Mouse (Mus musculus): ENCODE results near the gene Dnaic1.

Dnaic1 gene

GRCm38 (mm10) chr4:41571490-41571889 is 1.9 kb downstream of the Dnaic1 start:
- DNase-seq (ENCODE audit: low spot score in 2 of 2), result no peak

DNA sequence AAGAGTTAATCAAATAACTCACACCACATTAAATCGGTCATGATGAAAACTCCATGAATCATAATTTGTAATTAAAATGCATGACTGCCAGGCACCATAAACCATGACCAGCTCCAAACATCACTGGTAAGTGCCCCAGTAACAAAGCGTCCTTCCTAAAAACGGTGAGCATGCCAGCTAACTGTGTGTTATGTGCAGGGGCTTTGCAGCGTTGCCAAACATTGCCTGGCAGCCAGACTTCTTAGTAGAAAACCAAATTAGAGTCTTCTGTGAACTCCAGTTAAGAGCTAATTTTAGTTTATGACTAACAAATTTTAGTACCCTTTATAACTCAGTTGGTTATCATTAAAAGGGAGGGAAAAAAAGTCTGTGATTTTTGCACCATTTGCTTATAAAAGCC is 3.9 kb downstream of the Dnaic1 start:
- no peak for DNase-seq (ENCODE audit: low spot score in 2 of 2)

DNA sequence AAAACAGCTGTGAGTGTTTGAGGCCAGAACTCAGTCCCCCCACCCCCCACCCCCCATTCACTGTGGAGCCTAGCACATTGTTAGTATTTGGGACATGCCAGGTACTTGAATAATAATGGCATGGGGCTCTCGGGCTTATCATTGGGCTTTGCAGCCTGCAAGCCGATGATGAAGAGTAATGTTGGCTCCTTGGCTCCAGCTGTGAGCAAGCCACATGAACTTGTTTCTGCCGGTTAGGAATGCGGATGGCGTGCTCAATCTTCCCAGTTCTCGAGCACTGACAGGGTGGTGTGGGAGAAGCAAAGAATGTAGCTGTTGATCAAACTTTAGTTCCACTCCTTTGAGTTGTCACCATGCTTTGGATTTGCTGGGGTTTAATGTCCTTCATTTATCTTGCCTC is 6.3 kb downstream of the Dnaic1 start:
- no peak for DNase-seq (ENCODE audit: low spot score in 2 of 2)

- no peak for DNase-seq (ENCODE audit: low spot score in 2 of 2)
Measured at GRCm38 (mm10) chr4:41583353-41583752, 13.8 kb downstream of the Dnaic1 start.

DNA sequence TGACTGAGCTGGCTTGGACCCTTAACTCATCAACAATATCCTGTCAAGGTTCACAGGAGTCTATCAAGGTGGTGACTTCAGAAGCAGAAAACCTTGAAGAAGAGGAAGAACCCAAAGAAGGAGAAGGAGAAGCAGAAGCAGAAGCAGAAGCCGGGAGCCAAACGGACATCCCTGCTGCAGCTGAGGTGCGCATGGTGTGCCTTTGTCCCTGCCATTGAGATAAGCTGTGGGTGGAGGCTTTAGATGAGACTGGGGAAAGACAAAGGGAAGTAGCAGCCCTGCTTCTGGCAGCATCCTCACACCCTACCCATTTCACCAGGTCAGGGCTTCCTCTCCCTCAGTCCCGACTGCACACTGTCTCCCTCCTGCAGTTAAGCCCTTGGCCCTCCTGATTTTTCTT is 33.2 kb downstream of the Dnaic1 start:
- DNase-seq (ENCODE audit: low spot score in 2 of 2), result no peak

GRCm38 (mm10) chr4:41604476-41605396 is 35.2 kb downstream of the Dnaic1 start:
- no peak for DNase-seq (ENCODE audit: low spot score in 2 of 2)

- DNase-seq (ENCODE audit: low spot score in 2 of 2), result no peak
Measured at GRCm38 (mm10) chr4:41606784-41607183, 37.2 kb downstream of the Dnaic1 start.

- no peak for DNase-seq (ENCODE audit: low spot score in 2 of 2)
Measured at GRCm38 (mm10) chr4:41609681-41610593, 40.4 kb downstream of the Dnaic1 start.

DNA sequence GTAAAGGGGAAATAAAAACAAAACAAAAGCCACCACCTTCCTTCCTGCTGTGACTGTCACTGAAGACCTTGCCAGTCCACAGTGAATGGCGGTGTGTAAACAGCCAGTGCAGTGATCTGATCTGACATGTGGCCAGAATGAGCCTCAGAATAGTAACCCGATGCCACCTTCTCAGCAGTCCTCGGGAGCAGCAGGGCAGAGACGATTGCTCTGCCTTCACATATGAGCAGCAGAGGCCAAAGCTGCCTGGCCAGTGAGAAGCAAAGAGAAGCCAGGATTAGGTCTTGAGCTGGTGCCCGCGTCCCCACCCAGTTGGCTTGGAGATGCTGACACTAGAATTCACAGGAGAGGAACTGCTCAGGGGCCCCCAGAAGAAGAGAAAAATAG is 41.0 kb downstream of the Dnaic1 start:
- no peak for DNase-seq (ENCODE audit: low spot score in 2 of 2)

DNA sequence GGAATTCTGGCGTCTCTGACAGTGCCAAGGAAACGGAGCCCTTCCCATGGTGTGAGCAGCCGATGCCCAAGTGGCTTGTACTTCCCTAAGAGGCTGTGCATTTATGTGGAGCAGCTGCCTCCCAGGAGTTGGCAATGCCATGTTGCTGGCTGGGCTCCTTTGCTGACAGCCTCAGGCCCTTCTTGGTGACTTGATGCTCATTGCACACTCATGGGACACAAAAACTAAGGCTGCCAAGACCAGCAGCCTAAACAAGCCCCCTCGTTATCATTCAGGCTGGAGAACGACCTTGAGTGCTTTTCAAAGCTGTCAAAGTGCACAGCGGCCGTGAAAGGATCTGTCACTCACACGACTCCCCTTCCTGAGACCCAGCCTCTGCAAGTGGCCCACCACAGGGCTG is 42.6 kb downstream of the Dnaic1 start:
- DNase-seq (ENCODE audit: low spot score in 2 of 2), result no peak

DNA sequence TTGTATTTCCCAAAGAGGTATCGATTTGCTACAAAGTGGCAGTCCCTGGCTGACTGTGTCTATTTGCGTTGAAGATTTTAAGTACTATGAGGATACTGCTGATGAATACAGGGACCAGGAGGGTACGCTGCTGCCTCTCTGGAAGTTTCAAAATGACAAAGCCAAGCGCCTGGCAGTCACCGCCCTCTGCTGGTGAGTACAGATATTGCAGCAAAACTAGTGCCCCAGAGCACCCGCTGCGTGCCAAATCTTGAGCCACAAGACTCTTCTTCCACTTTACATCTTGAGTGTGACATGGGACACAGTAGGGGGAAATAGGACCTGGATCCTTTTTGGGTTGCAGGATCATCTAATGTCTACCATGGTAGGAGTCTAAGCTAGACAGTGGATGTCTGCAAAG is 44.6 kb downstream of the Dnaic1 start:
- peak; percentile 47 to 62 for DNase-seq (ENCODE audit: low spot score in 2 of 2)

DNA sequence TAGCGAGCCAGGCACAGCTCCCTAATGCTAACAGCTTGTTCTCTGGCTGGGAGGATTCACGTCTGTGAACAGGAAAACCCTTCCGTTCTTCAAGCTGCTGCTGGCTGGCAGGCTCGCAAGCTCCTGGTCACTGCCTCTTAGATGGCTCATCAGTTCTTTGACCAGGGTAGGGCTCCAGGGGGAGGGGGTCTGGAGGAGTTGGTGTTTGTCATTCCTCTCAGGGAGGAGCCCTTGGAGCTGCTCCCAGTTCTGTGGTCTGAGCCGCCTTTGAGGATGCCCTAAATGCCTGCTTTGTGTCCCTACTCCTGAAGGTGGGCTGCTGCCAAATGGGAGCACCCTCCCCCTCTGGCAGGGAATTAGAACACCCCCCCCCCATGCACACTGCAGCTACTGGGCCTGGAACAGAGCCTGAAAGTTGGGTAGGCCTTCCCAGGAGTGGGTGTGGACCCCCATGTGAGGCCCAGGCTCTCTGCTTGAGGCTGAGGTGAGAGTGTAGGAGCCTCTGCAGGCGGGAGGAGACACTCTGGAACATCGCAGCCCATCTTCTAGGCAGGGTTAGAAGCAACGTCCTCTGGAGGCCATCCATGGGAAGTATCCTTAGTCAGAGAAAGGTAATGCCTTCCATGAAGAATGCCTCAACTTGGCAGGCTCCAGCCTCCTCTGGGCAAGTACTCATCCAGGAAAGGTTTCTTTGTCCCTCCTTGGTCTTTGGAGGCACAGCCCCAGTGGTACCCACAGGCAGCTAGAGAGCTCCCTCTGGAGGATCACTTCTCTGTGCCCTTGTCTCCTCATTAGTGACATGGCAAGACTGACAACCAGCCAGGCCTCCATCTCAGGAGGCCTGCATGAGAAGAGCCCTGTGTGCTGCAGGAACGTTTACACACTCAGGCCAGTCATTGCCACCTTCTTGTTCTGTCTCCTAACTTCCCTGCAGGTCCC is 46.4 kb downstream of the Dnaic1 start:
- no peak for DNase-seq (ENCODE audit: low spot score in 2 of 2)

DNA sequence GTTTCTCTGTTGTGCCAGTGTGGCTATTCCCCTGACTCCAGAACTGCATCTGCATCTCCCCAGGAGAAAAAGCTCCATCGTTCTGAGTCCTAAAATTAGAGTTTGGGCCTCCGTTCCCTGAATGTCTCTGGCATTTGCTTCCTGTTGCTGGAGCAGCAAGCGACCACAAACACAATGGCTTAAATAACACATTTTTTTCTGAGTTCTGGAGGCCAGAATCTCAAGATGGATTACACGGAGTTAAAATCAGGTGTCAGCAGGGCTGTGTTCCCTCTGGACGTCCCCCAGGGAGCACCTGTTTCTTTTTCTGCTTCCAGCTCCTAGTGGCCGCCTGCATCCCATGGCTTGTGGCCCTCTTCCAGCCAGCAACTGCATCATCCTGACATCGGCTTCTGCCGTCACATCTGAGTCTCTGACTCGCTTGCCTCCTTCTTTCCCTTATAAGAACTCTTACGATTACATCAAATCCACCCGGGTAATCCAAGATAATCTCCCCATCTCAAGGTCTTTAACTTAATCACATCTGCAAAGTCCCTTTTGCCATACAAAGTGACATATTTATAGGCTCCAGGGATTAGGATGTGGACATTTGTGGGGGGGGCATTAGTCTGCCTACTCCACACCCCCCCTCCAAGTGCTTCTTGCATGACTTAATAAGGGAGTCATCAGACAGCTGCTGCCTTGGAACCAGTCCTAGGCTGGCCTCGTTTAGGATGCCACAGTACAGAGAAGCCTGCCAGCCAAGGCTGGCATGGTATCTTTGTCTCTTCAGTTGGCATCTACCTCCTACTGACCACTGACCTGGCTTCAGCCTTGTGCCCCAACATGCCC is 49.6 kb downstream of the Dnaic1 start:
- DNase-seq (ENCODE audit: low spot score in 2 of 2), result no peak

- DNase-seq (ENCODE audit: low spot score in 2 of 2), result no peak
Measured at GRCm38 (mm10) chr4:41622071-41622470, 52.5 kb downstream of the Dnaic1 start.

GRCm38 (mm10) chr4:41628202-41628927 is 58.8 kb downstream of the Dnaic1 start:
- DNase-seq (ENCODE audit: low spot score in 2 of 2), result peak in 1 of 2 experiments; percentile 26

GRCm38 (mm10) chr4:41630196-41630595 is 60.6 kb downstream of the Dnaic1 start:
- no peak for DNase-seq (ENCODE audit: low spot score in 2 of 2)

DNA sequence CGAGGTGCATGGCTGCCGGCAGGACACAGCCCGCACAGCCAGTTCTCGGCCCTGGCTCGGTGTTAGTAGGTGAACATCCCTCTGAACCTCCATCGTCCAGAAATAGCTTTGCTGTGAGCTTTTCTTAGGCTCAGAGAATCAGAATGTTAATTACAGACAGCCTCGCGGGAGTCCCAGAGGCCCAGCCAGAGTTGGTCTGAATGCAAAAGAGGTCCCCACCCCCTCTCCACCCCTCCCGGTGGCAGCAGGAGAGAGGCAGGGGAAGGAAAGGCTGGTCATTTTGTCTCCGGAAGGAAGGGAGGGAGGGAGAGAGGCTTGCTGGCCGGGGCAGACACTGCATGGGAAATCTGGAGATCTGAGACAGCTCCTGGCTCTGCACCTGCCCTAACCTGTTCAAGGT is 61.8 kb downstream of the Dnaic1 start:
- DNase-seq (ENCODE audit: low spot score in 2 of 2), result no peak

- DNase-seq (ENCODE audit: low spot score in 2 of 2), result no peak
Measured at GRCm38 (mm10) chr4:41633001-41633400, 63.4 kb downstream of the Dnaic1 start.

GRCm38 (mm10) chr4:41634631-41635030 is 65.1 kb downstream of the Dnaic1 start:
- DNase-seq (ENCODE audit: low spot score in 2 of 2), result no peak

GRCm38 (mm10) chr4:41635224-41635623 is 65.6 kb downstream of the Dnaic1 start:
- DNase-seq (ENCODE audit: low spot score in 2 of 2), result no peak
